Mouse (Mus musculus): ENCODE results near the gene Trex2. TPM values are rescaled to one million over a fixed set of nuclear protein-coding genes. Genes with fewer than 3 reads are reported as not detected.

The Trex2 gene
- not detected in 2 replicates for polyA plus RNA-seq (2011; ENCODE audit: insufficient read length, low read depth, missing spikeins)

- no peak for TF ChIP-seq POLR2A (IDR thresholded peaks at IDR 0.05; ENCODE audit: low read depth, low read length)
- no peak for TF ChIP-seq CTCF (IDR thresholded peaks at IDR 0.05; ENCODE audit: borderline replicate concordance, insufficient read depth, low read length)
- no peaks in the 10 kb centered on the region for H3K4me1 ChIP-seq (ENCODE audit: control insufficient read depth, insufficient read depth, low read length)
- no peak within 1 kb of the TSS for H3K4me3 ChIP-seq (ENCODE audit: insufficient read depth, low read length)
- no peak within 1 kb of the TSS for H3K27ac ChIP-seq (ENCODE audit: insufficient read depth, low read length)
Measured at GRCm38 (mm10) chrX:73435252-73435651, at the start of gene Trex2. Gene Trex2 (minus strand): TSS chrX:73435344.

GRCm38 (mm10) chrX:73484870-73485269, 49.7 kb upstream of the Trex2 start:
- peak overlapping the region; percentile 89 for H3K27ac ChIP-seq (ENCODE audit: insufficient read depth, low read length)
- peak overlapping the region; percentile 69 for H3K4me3 ChIP-seq (ENCODE audit: insufficient read depth, low read length)
- H3K4me1 ChIP-seq (ENCODE audit: control insufficient read depth, insufficient read depth, low read length) = peaks cover 9% of the 10 kb centered on the region; the same call in 1 of the 2 replicates
- TF ChIP-seq CTCF (IDR thresholded peaks at IDR 0.05; ENCODE audit: borderline replicate concordance, insufficient read depth, low read length) = no peak
- TF ChIP-seq POLR2A (IDR thresholded peaks at IDR 0.05; ENCODE audit: low read depth, low read length) = no peak

- TF ChIP-seq CTCF (IDR thresholded peaks at IDR 0.05; ENCODE audit: borderline replicate concordance, insufficient read depth, low read length) (no peak), POLR2A (IDR thresholded peaks at IDR 0.05; ENCODE audit: low read depth, low read length) (no peak)
- peaks cover 10% of the 10 kb centered on the region for H3K4me1 ChIP-seq (ENCODE audit: control insufficient read depth, insufficient read depth, low read length)
- H3K27ac ChIP-seq (ENCODE audit: insufficient read depth, low read length) = peak overlapping the region; percentile 89
- peak overlapping the region; percentile 69 for H3K4me3 ChIP-seq (ENCODE audit: insufficient read depth, low read length)
Measured at GRCm38 (mm10) chrX:73484076-73484475, 48.9 kb upstream of the Trex2 start.

GRCm38 (mm10) chrX:73483484-73483810, 48.3 kb upstream of the Trex2 start, which contains the start of gene Bgn:
Gene Bgn (plus strand): TSS chrX:73483602.
- H3K27ac ChIP-seq (ENCODE audit: insufficient read depth, low read length) = peak within 1 kb of the TSS; percentile 89
- TF ChIP-seq CTCF (IDR thresholded peaks at IDR 0.05; ENCODE audit: borderline replicate concordance, insufficient read depth, low read length) (no peak), POLR2A (IDR thresholded peaks at IDR 0.05; ENCODE audit: low read depth, low read length) (no peak)
- peak within 1 kb of the TSS; percentile 69 for H3K4me3 ChIP-seq (ENCODE audit: insufficient read depth, low read length)
- H3K4me1 ChIP-seq (ENCODE audit: control insufficient read depth, insufficient read depth, low read length) = peaks cover 14% of the 10 kb centered on the region

- H3K27ac ChIP-seq (ENCODE audit: insufficient read depth, low read length) = peak overlapping the region; percentile 89
- H3K4me3 ChIP-seq (ENCODE audit: insufficient read depth, low read length) = no peak overlapping the region
- TF ChIP-seq POLR2A (IDR thresholded peaks at IDR 0.05; ENCODE audit: low read depth, low read length) = no peak
- TF ChIP-seq CTCF (IDR thresholded peaks at IDR 0.05; ENCODE audit: borderline replicate concordance, insufficient read depth, low read length) = no peak
- peaks cover 13% of the 10 kb centered on the region for H3K4me1 ChIP-seq (ENCODE audit: control insufficient read depth, insufficient read depth, low read length)
Measured at GRCm38 (mm10) chrX:73482643-73483483, 47.7 kb upstream of the Trex2 start.

- Histone ChIP-seq H3K27ac (ENCODE audit: insufficient read depth, low read length) (peak overlapping the region; percentile 57), H3K4me1 (ENCODE audit: control insufficient read depth, insufficient read depth, low read length) (peaks cover 21% of the 10 kb centered on the region)
- TF ChIP-seq POLR2A (IDR thresholded peaks at IDR 0.05; ENCODE audit: low read depth, low read length) = no peak
- no peak for TF ChIP-seq CTCF (IDR thresholded peaks at IDR 0.05; ENCODE audit: borderline replicate concordance, insufficient read depth, low read length)
Measured at GRCm38 (mm10) chrX:73480334-73480733, 45.2 kb upstream of the Trex2 start.

GRCm38 (mm10) chrX:73479656-73480055, 44.5 kb upstream of the Trex2 start:
- Histone ChIP-seq H3K4me1 (ENCODE audit: control insufficient read depth, insufficient read depth, low read length) (peaks cover 25% of the 10 kb centered on the region), H3K4me3 (ENCODE audit: insufficient read depth, low read length) (no peak overlapping the region), H3K27ac (ENCODE audit: insufficient read depth, low read length) (peak overlapping the region; percentile 57; the same call in 1 of the 2 replicates)
- TF ChIP-seq CTCF (IDR thresholded peaks at IDR 0.05; ENCODE audit: borderline replicate concordance, insufficient read depth, low read length) (no peak), POLR2A (IDR thresholded peaks at IDR 0.05; ENCODE audit: low read depth, low read length) (no peak)

More at GRCm38 (mm10) chrX:73480334-73480733, 45.2 kb upstream of the Trex2 start:
- H3K4me3 ChIP-seq (ENCODE audit: insufficient read depth, low read length) = no peak overlapping the region

- H3K27ac ChIP-seq (ENCODE audit: insufficient read depth, low read length) = peak overlapping the region; percentile 97
Measured at GRCm38 (mm10) chrX:73477500-73477899, 42.4 kb upstream of the Trex2 start.

GRCm38 (mm10) chrX:73476621-73477020, 41.5 kb upstream of the Trex2 start:
- TF ChIP-seq CTCF (IDR thresholded peaks at IDR 0.05; ENCODE audit: borderline replicate concordance, insufficient read depth, low read length) (no peak), POLR2A (IDR thresholded peaks at IDR 0.05; ENCODE audit: low read depth, low read length) (no peak)
- Histone ChIP-seq H3K4me1 (ENCODE audit: control insufficient read depth, insufficient read depth, low read length) (peaks cover 25% of the 10 kb centered on the region), H3K27ac (ENCODE audit: insufficient read depth, low read length) (peak overlapping the region; percentile 98), H3K4me3 (ENCODE audit: insufficient read depth, low read length) (no peak overlapping the region)

More at GRCm38 (mm10) chrX:73477500-73477899, 42.4 kb upstream of the Trex2 start:
- H3K4me1 ChIP-seq (ENCODE audit: control insufficient read depth, insufficient read depth, low read length) = peaks cover 25% of the 10 kb centered on the region
- TF ChIP-seq POLR2A (IDR thresholded peaks at IDR 0.05; ENCODE audit: low read depth, low read length) = no peak
- no peak for TF ChIP-seq CTCF (IDR thresholded peaks at IDR 0.05; ENCODE audit: borderline replicate concordance, insufficient read depth, low read length)
- H3K4me3 ChIP-seq (ENCODE audit: insufficient read depth, low read length) = no peak overlapping the region

GRCm38 (mm10) chrX:73475658-73476256, 40.6 kb upstream of the Trex2 start:
- Histone ChIP-seq H3K27ac (ENCODE audit: insufficient read depth, low read length) (peak overlapping the region; percentile 98), H3K4me1 (ENCODE audit: control insufficient read depth, insufficient read depth, low read length) (peaks cover 22% of the 10 kb centered on the region), H3K4me3 (ENCODE audit: insufficient read depth, low read length) (no peak overlapping the region)
- TF ChIP-seq POLR2A (IDR thresholded peaks at IDR 0.05; ENCODE audit: low read depth, low read length) (no peak), CTCF (IDR thresholded peaks at IDR 0.05; ENCODE audit: borderline replicate concordance, insufficient read depth, low read length) (no peak)

All from embryonic fibroblast, embryonic 13.5 days (primary cell).